Comparison of ENCODE assay signal across 1 mouse cellular context in the genomic region with DNA sequence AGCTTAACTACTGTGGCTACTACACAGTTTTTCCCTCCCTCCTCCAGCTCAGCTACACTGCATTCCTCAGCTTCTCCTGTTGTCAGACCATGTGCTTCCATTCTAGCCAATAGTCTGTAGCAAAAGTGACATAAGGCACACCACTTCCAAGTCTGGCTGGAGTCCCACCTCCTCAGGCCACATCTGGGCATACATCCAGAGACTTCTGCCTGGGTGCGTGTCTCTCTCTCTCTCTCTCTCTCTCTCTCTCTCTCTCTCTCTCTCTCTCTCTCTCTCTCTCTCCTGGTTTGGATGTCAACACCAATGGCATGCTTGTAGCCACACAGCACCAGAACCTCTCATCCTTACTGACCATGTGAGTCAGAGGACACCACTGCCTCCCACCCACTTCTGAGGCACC.
TF ChIP-seq lines count a peak whose summit lies in the region.

No protein-coding gene starts in this region.

TF ChIP-seq in MEL, 35 proteins besides CTCF, POLR2A, EP300 and RAD21 (continued from another document):
- no peak for TF ChIP-seq KAT2A (conservative IDR thresholded peaks at IDR 0.05; ENCODE audit: low read depth, low read length)
- TF ChIP-seq POLR2AphosphoS5 (IDR thresholded peaks at IDR 0.05; ENCODE audit: borderline replicate concordance, low read depth, low read length), result no peak
- no peak for TF ChIP-seq HCFC1 (IDR thresholded peaks at IDR 0.05; ENCODE audit: low read depth, low read length)
- TF ChIP-seq MXI1 (IDR thresholded peaks at IDR 0.05; ENCODE audit: low read depth, low read length), result no peak; the same call in none of the 2 replicates
- no peak for TF ChIP-seq SMC3 (IDR thresholded peaks at IDR 0.05; ENCODE audit: low read depth, low read length)
- no peak for TF ChIP-seq MEF2A (IDR thresholded peaks at IDR 0.05; ENCODE audit: extremely low read depth, insufficient replicate concordance, low read depth, low read length, poor library complexity, severe bottlenecking)
- TF ChIP-seq GATA1 (IDR thresholded peaks at IDR 0.05; ENCODE audit: low read depth, low read length), result no peak
- TF ChIP-seq ZMIZ1 (IDR thresholded peaks at IDR 0.05; ENCODE audit: low read depth, low read length), result no peak
- no peak for TF ChIP-seq CHD1 (IDR thresholded peaks at IDR 0.05; ENCODE audit: low read depth, low read length)
- no peak for TF ChIP-seq TAL1 (IDR thresholded peaks at IDR 0.05; ENCODE audit: low read length)
- TF ChIP-seq MYC (IDR thresholded peaks at IDR 0.05; ENCODE audit: low read depth, low read length), result no peak
TF ChIP-seq in MEL: peak in this region for 6.
